Mouse (Mus musculus): ENCODE results near the gene C1s1. TPM values are rescaled to one million over a fixed set of nuclear protein-coding genes. Genes with fewer than 3 reads are reported as not detected.
"Not testable (repeated sequence)": the region's sequence is repeated elsewhere in the genome, so short reads cannot be mapped to it uniquely, and the experiment has no call there.

C1s1 gene
- polyA plus RNA-seq, 1 experiment from 2014 or later, result 1.0 TPM

DNA sequence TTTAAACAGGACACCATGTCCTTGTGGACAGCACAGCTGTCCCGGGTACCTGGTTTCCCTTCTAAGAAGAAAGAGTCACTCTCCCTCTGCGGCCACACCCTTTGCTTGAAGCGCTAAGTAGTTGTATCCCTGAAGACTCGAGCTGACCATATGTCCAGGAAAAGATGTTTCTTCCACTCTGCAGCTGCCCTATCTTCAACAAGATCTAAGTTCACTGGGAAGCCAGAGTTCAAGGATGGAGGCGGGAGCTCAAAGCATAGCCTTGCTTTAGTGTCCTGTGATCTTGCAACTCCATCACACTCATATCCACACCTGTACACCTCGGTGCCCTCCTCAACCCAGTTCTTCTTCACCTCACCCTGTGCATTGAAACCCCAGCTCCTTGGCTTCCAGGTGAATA, 30.2 kb downstream of the C1s1 start:
- no peaks in the 10 kb centered on the region for H3K4me1 ChIP-seq
- H3K4me2 ChIP-seq, result no peak overlapping the region
- 56% methylated on average over 6 of the region's 6 CpGs for WGBS
- ATAC-seq (ENCODE audit: extremely low read depth, insufficient number of reproducible peaks, low FRiP score, low TSS enrichment), result no peak
- no peak overlapping the region for H3K9ac ChIP-seq
- no peaks in the 10 kb centered on the region for H3K9me3 ChIP-seq
- no peak overlapping the region for H3K4me3 ChIP-seq
- H3K27me3 ChIP-seq (replicated peaks), result no peaks in the 10 kb centered on the region
- no peaks in the 10 kb centered on the region for H3K36me3 ChIP-seq
- H3K27ac ChIP-seq (replicated peaks), result no peak overlapping the region

GRCm38 (mm10) chr6:124509192-124509591, 33.0 kb downstream of the C1s1 start:
- not testable (repeated sequence) for H3K4me2 ChIP-seq; H3K36me3 ChIP-seq; H3K9me3 ChIP-seq; H3K4me1 ChIP-seq; H3K27me3 ChIP-seq (replicated peaks); H3K4me3 ChIP-seq; H3K9ac ChIP-seq; ATAC-seq (ENCODE audit: extremely low read depth, insufficient number of reproducible peaks, low FRiP score, low TSS enrichment); H3K27ac ChIP-seq (replicated peaks)
- 75% methylated on average over 5 of the region's 5 CpGs for WGBS

- WGBS, result 58% methylated on average over 10 of the region's 10 CpGs
- H3K9ac ChIP-seq, result no peak overlapping the region
Measured at GRCm38 (mm10) chr6:124508292-124508691, 33.9 kb downstream of the C1s1 start.

GRCm38 (mm10) chr6:124506991-124507390, 35.2 kb downstream of the C1s1 start:
- 74% methylated on average over 6 of the region's 6 CpGs for WGBS
- Histone ChIP-seq H3K27ac (replicated peaks) (no peak overlapping the region), H3K9me3 (no peaks in the 10 kb centered on the region), H3K4me1 (no peaks in the 10 kb centered on the region), H3K4me2 (no peak overlapping the region), H3K4me3 (no peak overlapping the region), H3K27me3 (replicated peaks) (no peaks in the 10 kb centered on the region), H3K36me3 (no peaks in the 10 kb centered on the region), H3K9ac (no peak overlapping the region)
- no peak for ATAC-seq (ENCODE audit: extremely low read depth, insufficient number of reproducible peaks, low FRiP score, low TSS enrichment)

More at GRCm38 (mm10) chr6:124508292-124508691, 33.9 kb downstream of the C1s1 start:
- no peak overlapping the region for H3K4me3 ChIP-seq
- no peak overlapping the region for H3K27ac ChIP-seq (replicated peaks)
- no peaks in the 10 kb centered on the region for H3K36me3 ChIP-seq
- no peaks in the 10 kb centered on the region for H3K27me3 ChIP-seq (replicated peaks)
- H3K4me2 ChIP-seq, result no peak overlapping the region
- no peaks in the 10 kb centered on the region for H3K4me1 ChIP-seq
- no peak for ATAC-seq (ENCODE audit: extremely low read depth, insufficient number of reproducible peaks, low FRiP score, low TSS enrichment)
- no peaks in the 10 kb centered on the region for H3K9me3 ChIP-seq

- Histone ChIP-seq H3K4me2 (no peak overlapping the region), H3K4me1 (no peaks in the 10 kb centered on the region), H3K4me3 (no peak overlapping the region), H3K9ac (no peak overlapping the region), H3K9me3 (no peaks in the 10 kb centered on the region), H3K27me3 (replicated peaks) (no peaks in the 10 kb centered on the region), H3K27ac (replicated peaks) (no peak overlapping the region), H3K36me3 (no peaks in the 10 kb centered on the region)
- ATAC-seq (ENCODE audit: extremely low read depth, insufficient number of reproducible peaks, low FRiP score, low TSS enrichment), result no peak
- WGBS, result 47% methylated on average over 4 of the region's 4 CpGs
Measured at GRCm38 (mm10) chr6:124505028-124505427, 37.1 kb downstream of the C1s1 start.

DNA sequence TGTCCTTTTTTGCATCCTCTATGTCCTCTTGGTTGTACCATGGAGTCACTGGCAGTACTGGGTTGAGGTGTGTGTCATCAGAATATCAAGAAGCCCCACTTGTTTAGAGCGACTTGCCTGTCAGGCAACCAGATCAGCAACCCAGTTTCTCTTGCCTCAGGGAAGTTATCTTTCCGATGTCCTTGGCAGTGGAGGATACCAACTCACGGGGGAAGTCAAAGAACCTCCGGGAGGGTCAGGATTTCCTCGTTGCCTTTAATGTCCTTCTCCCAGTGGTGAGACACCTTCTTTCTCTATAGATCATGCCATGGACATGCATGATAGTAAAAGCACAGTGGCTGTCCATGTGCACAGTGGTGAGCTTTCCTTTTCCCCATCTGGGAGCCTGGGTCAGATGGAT, 40.1 kb downstream of the C1s1 start:
- H3K4me3 ChIP-seq, result no peak overlapping the region
- no peaks in the 10 kb centered on the region for H3K27me3 ChIP-seq (replicated peaks)
- H3K9me3 ChIP-seq, result no peaks in the 10 kb centered on the region
- no peak overlapping the region for H3K4me2 ChIP-seq
- H3K4me1 ChIP-seq, result no peaks in the 10 kb centered on the region
- H3K9ac ChIP-seq, result no peak overlapping the region
- no peak for ATAC-seq (ENCODE audit: extremely low read depth, insufficient number of reproducible peaks, low FRiP score, low TSS enrichment)
- H3K36me3 ChIP-seq, result no peaks in the 10 kb centered on the region
- WGBS, result 74% methylated on average over 5 of the region's 5 CpGs
- no peak overlapping the region for H3K27ac ChIP-seq (replicated peaks)

- no peak overlapping the region for H3K4me2 ChIP-seq
- ATAC-seq (ENCODE audit: extremely low read depth, insufficient number of reproducible peaks, low FRiP score, low TSS enrichment), result no peak
- H3K9me3 ChIP-seq, result no peaks in the 10 kb centered on the region
- H3K4me3 ChIP-seq, result no peak overlapping the region
- H3K9ac ChIP-seq, result no peak overlapping the region
- H3K36me3 ChIP-seq, result no peaks in the 10 kb centered on the region
- H3K4me1 ChIP-seq, result no peaks in the 10 kb centered on the region
- no peak overlapping the region for H3K27ac ChIP-seq (replicated peaks)
- H3K27me3 ChIP-seq (replicated peaks), result no peaks in the 10 kb centered on the region
- 67% methylated on average over 4 of the region's 4 CpGs for WGBS
Measured at GRCm38 (mm10) chr6:124501473-124501872, 40.7 kb downstream of the C1s1 start.

DNA sequence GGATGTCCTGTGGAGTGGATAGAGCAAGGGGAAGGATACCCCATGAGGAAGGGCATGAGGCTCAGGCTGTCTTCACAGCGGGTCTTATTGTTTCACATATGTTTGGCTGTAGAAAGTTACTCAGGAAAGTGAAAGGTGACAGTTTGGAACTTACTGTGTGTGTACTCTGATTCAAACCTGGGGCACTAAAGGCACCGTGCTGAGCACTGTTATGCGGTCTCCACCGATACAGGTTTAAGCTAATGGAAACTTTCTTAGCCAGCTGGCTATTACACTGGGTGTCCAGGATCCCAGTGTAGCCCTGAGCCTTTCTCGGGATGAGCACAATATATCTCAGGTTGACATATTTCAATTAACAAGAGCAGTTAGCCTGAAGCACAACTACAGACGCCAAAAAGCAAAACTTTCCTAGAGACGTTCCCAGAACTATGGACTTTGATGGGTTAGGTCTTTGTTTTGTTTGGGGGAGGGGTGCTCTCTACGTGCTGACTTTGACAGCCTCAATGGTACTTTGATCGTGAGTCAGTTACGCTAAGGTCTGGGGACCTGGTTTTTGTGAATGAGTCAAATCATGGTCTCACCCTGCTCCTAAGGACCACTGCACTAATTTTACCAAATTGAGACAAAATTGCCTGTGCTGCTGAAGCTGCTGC, 42.1 kb downstream of the C1s1 start:
- Histone ChIP-seq H3K4me1 (no peaks in the 10 kb centered on the region), H3K9ac (no peak overlapping the region), H3K4me2 (no peak overlapping the region), H3K27me3 (replicated peaks) (no peaks in the 10 kb centered on the region), H3K4me3 (no peak overlapping the region), H3K27ac (replicated peaks) (no peak overlapping the region), H3K36me3 (no peaks in the 10 kb centered on the region), H3K9me3 (no peaks in the 10 kb centered on the region)
- 39% methylated on average over 10 of the region's 10 CpGs for WGBS
- ATAC-seq (ENCODE audit: extremely low read depth, insufficient number of reproducible peaks, low FRiP score, low TSS enrichment), result no peak

DNA sequence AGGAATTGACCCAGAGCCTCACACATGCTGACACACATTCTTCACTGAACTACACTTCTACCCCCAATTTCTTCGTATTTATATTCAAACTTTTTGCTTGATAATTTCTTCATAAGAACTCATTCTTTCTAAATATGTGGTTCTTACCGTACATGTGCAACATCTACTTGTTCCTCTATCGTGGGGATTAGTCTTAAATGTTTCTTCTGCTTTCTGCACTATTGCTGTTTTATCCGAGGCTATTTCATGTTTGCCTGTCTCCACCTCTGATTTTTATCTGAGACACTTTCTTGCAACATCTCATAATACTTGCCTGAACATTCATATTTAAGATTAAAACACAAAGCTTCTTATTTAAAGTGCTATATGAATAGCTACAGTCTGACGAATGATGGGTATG, 46.1 kb downstream of the C1s1 start:
- no peaks in the 10 kb centered on the region for H3K9me3 ChIP-seq
- no peak overlapping the region for H3K4me2 ChIP-seq
- no peaks in the 10 kb centered on the region for H3K27me3 ChIP-seq (replicated peaks)
- H3K27ac ChIP-seq (replicated peaks), result no peak overlapping the region
- H3K4me3 ChIP-seq, result no peak overlapping the region
- H3K4me1 ChIP-seq, result peaks cover 2% of the 10 kb centered on the region; the same call in 1 of the 2 replicates
- no peaks in the 10 kb centered on the region for H3K36me3 ChIP-seq
- no peak for ATAC-seq (ENCODE audit: extremely low read depth, insufficient number of reproducible peaks, low FRiP score, low TSS enrichment)
- no peak overlapping the region for H3K9ac ChIP-seq
- 81% methylated on average over 5 of the region's 5 CpGs for WGBS

GRCm38 (mm10) chr6:124493886-124494285, 48.3 kb downstream of the C1s1 start:
- no peak for ATAC-seq (ENCODE audit: extremely low read depth, insufficient number of reproducible peaks, low FRiP score, low TSS enrichment)
- H3K9ac ChIP-seq, result no peak overlapping the region
- WGBS, result 57% methylated on average over 5 of the region's 5 CpGs
- H3K36me3 ChIP-seq, result no peaks in the 10 kb centered on the region
- H3K4me3 ChIP-seq, result no peak overlapping the region
- peaks cover 2% of the 10 kb centered on the region; the same call in 1 of the 2 replicates for H3K4me1 ChIP-seq
- H3K27ac ChIP-seq (replicated peaks), result no peak overlapping the region
- H3K9me3 ChIP-seq, result no peaks in the 10 kb centered on the region
- H3K27me3 ChIP-seq (replicated peaks), result no peaks in the 10 kb centered on the region
- no peak overlapping the region for H3K4me2 ChIP-seq

- Histone ChIP-seq H3K9ac (no peak within 1 kb of the TSS), H3K36me3 (no peaks in the 10 kb centered on the region), H3K27me3 (replicated peaks) (no peaks in the 10 kb centered on the region), H3K4me3 (no peak within 1 kb of the TSS), H3K4me2 (no peak within 1 kb of the TSS), H3K27ac (replicated peaks) (no peak within 1 kb of the TSS), H3K4me1 (peaks cover 2% of the 10 kb centered on the region; the same call in 1 of the 2 replicates), H3K9me3 (no peaks in the 10 kb centered on the region)
- 39% methylated on average over 4 of the region's 4 CpGs for WGBS
- ATAC-seq (ENCODE audit: extremely low read depth, insufficient number of reproducible peaks, low FRiP score, low TSS enrichment), result peak; percentile 54; the same call in 1 of the 2 replicates
Measured at GRCm38 (mm10) chr6:124492842-124493561, 49.2 kb downstream of the C1s1 start, which contains the start of gene C1rl. TSS of gene C1rl (plus strand) at chr6:124493113.

GRCm38 (mm10) chr6:124491427-124491826, 50.7 kb downstream of the C1s1 start:
- no peak overlapping the region for H3K27ac ChIP-seq (replicated peaks)
- no peak overlapping the region for H3K4me2 ChIP-seq
- H3K9ac ChIP-seq, result no peak overlapping the region
- no peak for ATAC-seq (ENCODE audit: extremely low read depth, insufficient number of reproducible peaks, low FRiP score, low TSS enrichment)
- H3K4me1 ChIP-seq, result peaks cover 2% of the 10 kb centered on the region; the same call in 1 of the 2 replicates
- no peaks in the 10 kb centered on the region for H3K27me3 ChIP-seq (replicated peaks)
- no peaks in the 10 kb centered on the region for H3K9me3 ChIP-seq
- H3K36me3 ChIP-seq, result no peaks in the 10 kb centered on the region
- H3K4me3 ChIP-seq, result no peak overlapping the region
- WGBS, result 66% methylated on average over 6 of the region's 6 CpGs
